Mouse (Mus musculus) kidney, postnatal 10 days (tissue): ENCODE measurements around the gene Cnn2.
A peak's percentile ranks its signal among the peaks of the same experiment; 100 is the strongest.
"Not testable (repeated sequence)": the region's sequence is repeated elsewhere in the genome, so short reads cannot be mapped to it uniquely, and the experiment has no call there.

Source experiments
- DNase-seq: peaks from one replicate; pipeline ENCODE4 v3.0.0; 2021; ENCODE audit warnings: mixed read lengths

The Cnn2 gene

GRCm38 (mm10) chr10:80020603-80021319 is 32.4 kb downstream of the Cnn2 start:
- no peak for DNase-seq

GRCm38 (mm10) chr10:80021320-80021641 is 32.9 kb downstream of the Cnn2 start:
- DNase-seq, result no peak

GRCm38 (mm10) chr10:80022164-80022563 is 33.8 kb downstream of the Cnn2 start:
- DNase-seq, result no peak

- DNase-seq, result no peak
Observed at GRCm38 (mm10) chr10:80022806-80023205, 34.4 kb downstream of the Cnn2 start.

GRCm38 (mm10) chr10:80023758-80024157 is 35.4 kb downstream of the Cnn2 start:
- no peak for DNase-seq

GRCm38 (mm10) chr10:80024229-80025043 is 36.1 kb downstream of the Cnn2 start:
- no peak for DNase-seq

GRCm38 (mm10) chr10:80025044-80025347 is 36.6 kb downstream of the Cnn2 start:
- no peak for DNase-seq

GRCm38 (mm10) chr10:80025463-80025862 is 37.1 kb downstream of the Cnn2 start:
- DNase-seq, result no peak

GRCm38 (mm10) chr10:80025889-80026288 is 37.5 kb downstream of the Cnn2 start:
- no peak for DNase-seq

- DNase-seq, result no peak
Observed at GRCm38 (mm10) chr10:80027681-80028520, 39.5 kb downstream of the Cnn2 start.

- DNase-seq, result no peak
Observed at GRCm38 (mm10) chr10:80028521-80028846, 40.1 kb downstream of the Cnn2 start.

GRCm38 (mm10) chr10:80030191-80030590 is 41.8 kb downstream of the Cnn2 start:
- no peak for DNase-seq

- no peak for DNase-seq
Observed at GRCm38 (mm10) chr10:80030736-80031135, 42.4 kb downstream of the Cnn2 start.

- DNase-seq, result peak; percentile 77
Observed at GRCm38 (mm10) chr10:80032799-80033480, 44.6 kb downstream of the Cnn2 start.

GRCm38 (mm10) chr10:80033511-80034391 is 45.4 kb downstream of the Cnn2 start:
- peak; percentile 66 for DNase-seq

GRCm38 (mm10) chr10:80035148-80035547 is 46.8 kb downstream of the Cnn2 start:
- DNase-seq, result no peak

- no peak for DNase-seq
Observed at GRCm38 (mm10) chr10:80035686-80036085, 47.3 kb downstream of the Cnn2 start.

GRCm38 (mm10) chr10:80036832-80037231 is 48.4 kb downstream of the Cnn2 start:
- no peak for DNase-seq

- DNase-seq, result peak; percentile 97
Observed at GRCm38 (mm10) chr10:80039559-80039979, 51.2 kb downstream of the Cnn2 start, which contains the start of gene Polr2e. Polr2e (minus strand) TSS chr10:80039795.

- DNase-seq, result not testable (repeated sequence)
Observed at GRCm38 (mm10) chr10:80041409-80042060, 53.2 kb downstream of the Cnn2 start.

GRCm38 (mm10) chr10:80044087-80044486 is 55.7 kb downstream of the Cnn2 start:
- DNase-seq, result no peak
